Mouse (Mus musculus): ENCODE results near the gene Rilpl1.
"Not testable (repeated sequence)": the region's sequence is repeated elsewhere in the genome, so short reads cannot be mapped to it uniquely, and the experiment has no call there.

Rilpl1 gene

GRCm38 (mm10) chr5:124467766-124468165, 63.4 kb downstream of the Rilpl1 start:
- in situ Hi-C loops (cut with MboI; ENCODE audit: low pct_unique_long_range_greater_than_20kb in 1 of 2, low sequenced_read_pairs in 2 of 2, unreplicated experiment in 1 of 2), result no loop called here

- in situ Hi-C loops (cut with MboI; ENCODE audit: low pct_unique_long_range_greater_than_20kb in 1 of 2, low sequenced_read_pairs in 2 of 2, unreplicated experiment in 1 of 2), result no loop called here
Measured at GRCm38 (mm10) chr5:124464905-124465304, 66.3 kb downstream of the Rilpl1 start.

- in situ Hi-C loops (cut with MboI; ENCODE audit: low pct_unique_long_range_greater_than_20kb in 1 of 2, low sequenced_read_pairs in 2 of 2, unreplicated experiment in 1 of 2), result no loop called here
Measured at GRCm38 (mm10) chr5:124463462-124463861, 67.7 kb downstream of the Rilpl1 start.

GRCm38 (mm10) chr5:124462297-124463025, 68.7 kb downstream of the Rilpl1 start:
- in situ Hi-C loops (cut with MboI; ENCODE audit: low pct_unique_long_range_greater_than_20kb in 1 of 2, low sequenced_read_pairs in 2 of 2, unreplicated experiment in 1 of 2), result no loop called here

- in situ Hi-C loops (cut with MboI; ENCODE audit: low pct_unique_long_range_greater_than_20kb in 1 of 2, low sequenced_read_pairs in 2 of 2, unreplicated experiment in 1 of 2), result not testable (repeated sequence)
Measured at GRCm38 (mm10) chr5:124460922-124461321, 70.3 kb downstream of the Rilpl1 start.

- in situ Hi-C loops (cut with MboI; ENCODE audit: low pct_unique_long_range_greater_than_20kb in 1 of 2, low sequenced_read_pairs in 2 of 2, unreplicated experiment in 1 of 2), result no loop called here
Measured at GRCm38 (mm10) chr5:124456762-124457161, 74.4 kb downstream of the Rilpl1 start.

GRCm38 (mm10) chr5:124454082-124454419, 77.1 kb downstream of the Rilpl1 start:
- in situ Hi-C loops (cut with MboI; ENCODE audit: low pct_unique_long_range_greater_than_20kb in 1 of 2, low sequenced_read_pairs in 2 of 2, unreplicated experiment in 1 of 2), result no loop called here

GRCm38 (mm10) chr5:124453339-124454081, 77.7 kb downstream of the Rilpl1 start:
- in situ Hi-C loops (cut with MboI; ENCODE audit: low pct_unique_long_range_greater_than_20kb in 1 of 2, low sequenced_read_pairs in 2 of 2, unreplicated experiment in 1 of 2), result no loop called here

- in situ Hi-C loops (cut with MboI; ENCODE audit: low pct_unique_long_range_greater_than_20kb in 1 of 2, low sequenced_read_pairs in 2 of 2, unreplicated experiment in 1 of 2), result no loop called here
Measured at GRCm38 (mm10) chr5:124452494-124453228, 78.5 kb downstream of the Rilpl1 start.

GRCm38 (mm10) chr5:124450641-124451340, 80.4 kb downstream of the Rilpl1 start:
- in situ Hi-C loops (cut with MboI; ENCODE audit: low pct_unique_long_range_greater_than_20kb in 1 of 2, low sequenced_read_pairs in 2 of 2, unreplicated experiment in 1 of 2), result no loop called here

GRCm38 (mm10) chr5:124450051-124450450, 81.1 kb downstream of the Rilpl1 start:
- in situ Hi-C loops (cut with MboI; ENCODE audit: low pct_unique_long_range_greater_than_20kb in 1 of 2, low sequenced_read_pairs in 2 of 2, unreplicated experiment in 1 of 2), result no loop called here

- in situ Hi-C loops (cut with MboI; ENCODE audit: low pct_unique_long_range_greater_than_20kb in 1 of 2, low sequenced_read_pairs in 2 of 2, unreplicated experiment in 1 of 2), result no loop called here
Measured at GRCm38 (mm10) chr5:124449494-124449893, 81.7 kb downstream of the Rilpl1 start.

- in situ Hi-C loops (cut with MboI; ENCODE audit: low pct_unique_long_range_greater_than_20kb in 1 of 2, low sequenced_read_pairs in 2 of 2, unreplicated experiment in 1 of 2), result no loop called here
Measured at GRCm38 (mm10) chr5:124446301-124446881, 84.8 kb downstream of the Rilpl1 start.

- in situ Hi-C loops (cut with MboI; ENCODE audit: low pct_unique_long_range_greater_than_20kb in 1 of 2, low sequenced_read_pairs in 2 of 2, unreplicated experiment in 1 of 2), result no loop called here
Measured at GRCm38 (mm10) chr5:124445621-124446293, 85.4 kb downstream of the Rilpl1 start.

- in situ Hi-C loops (cut with MboI; ENCODE audit: low pct_unique_long_range_greater_than_20kb in 1 of 2, low sequenced_read_pairs in 2 of 2, unreplicated experiment in 1 of 2), result no loop called here
Measured at GRCm38 (mm10) chr5:124444661-124445561, 86.3 kb downstream of the Rilpl1 start.

GRCm38 (mm10) chr5:124444208-124444607, 87.0 kb downstream of the Rilpl1 start:
- in situ Hi-C loops (cut with MboI; ENCODE audit: low pct_unique_long_range_greater_than_20kb in 1 of 2, low sequenced_read_pairs in 2 of 2, unreplicated experiment in 1 of 2), result no loop called here

Data from mouse embryonic stem cell (cell line).